Mouse (Mus musculus) cerebellum, postnatal 10 days (tissue): Measurements from ENCODE around the gene Ttc3.
"Not testable (repeated sequence)": the region's sequence is repeated elsewhere in the genome, so short reads cannot be mapped to it uniquely, and the experiment has no call there.

ENCODE experiments used
- DNase-seq, 2 experiments: peaks; one replicate each; pipeline ENCODE4 v3.0.0; 2021; ENCODE audit warnings: mixed read lengths in 2 of 2

The Ttc3 gene

GRCm38 (mm10) chr16:94436801-94437200, 66.4 kb downstream of the Ttc3 start:
- DNase-seq = no peak

- DNase-seq = no peak
These were observed 70.9 kb downstream of the Ttc3 start for GRCm38 (mm10) chr16:94441361-94441760.

- DNase-seq = no peak
These were observed 78.7 kb downstream of the Ttc3 start for GRCm38 (mm10) chr16:94449151-94449550.

- no peak for DNase-seq
These were observed 79.2 kb downstream of the Ttc3 start for GRCm38 (mm10) chr16:94449632-94450031.

GRCm38 (mm10) chr16:94451545-94452488, 81.4 kb downstream of the Ttc3 start:
- no peak for DNase-seq

- DNase-seq = no peak
These were observed 82.3 kb downstream of the Ttc3 start for GRCm38 (mm10) chr16:94452768-94453167.

GRCm38 (mm10) chr16:94454146-94454545, 83.7 kb downstream of the Ttc3 start:
- DNase-seq = no peak

- DNase-seq = no peak
These were observed 93.6 kb downstream of the Ttc3 start for GRCm38 (mm10) chr16:94464067-94464466.

- no peak for DNase-seq
These were observed 95.5 kb downstream of the Ttc3 start for GRCm38 (mm10) chr16:94465900-94466299.

GRCm38 (mm10) chr16:94466317-94466716, 95.9 kb downstream of the Ttc3 start:
- not testable (repeated sequence) for DNase-seq

- DNase-seq = peak; percentile 48 to 52
These were observed 97.1 kb downstream of the Ttc3 start for GRCm38 (mm10) chr16:94467337-94468055.

GRCm38 (mm10) chr16:94468391-94468790, 98.0 kb downstream of the Ttc3 start:
- DNase-seq = no peak

- peak; percentile 78 to 88 for DNase-seq
These were observed 102.1 kb downstream of the Ttc3 start for GRCm38 (mm10) chr16:94472515-94472951.

- peak; percentile 69 to 72 for DNase-seq
These were observed 102.8 kb downstream of the Ttc3 start for GRCm38 (mm10) chr16:94473086-94473822.

GRCm38 (mm10) chr16:94484752-94485535, 114.5 kb downstream of the Ttc3 start:
- no peak for DNase-seq

- no peak for DNase-seq
These were observed 116.9 kb downstream of the Ttc3 start for GRCm38 (mm10) chr16:94487341-94487740.

GRCm38 (mm10) chr16:94489326-94489725, 118.9 kb downstream of the Ttc3 start:
- no peak for DNase-seq

GRCm38 (mm10) chr16:94497176-94497575, 126.8 kb downstream of the Ttc3 start:
- DNase-seq = not testable (repeated sequence)

GRCm38 (mm10) chr16:94497911-94498310, 127.5 kb downstream of the Ttc3 start:
- peak; percentile 17 to 52 for DNase-seq

- no peak for DNase-seq
These were observed 133.8 kb downstream of the Ttc3 start for GRCm38 (mm10) chr16:94504192-94504591.

GRCm38 (mm10) chr16:94507071-94507470, 136.7 kb downstream of the Ttc3 start:
- DNase-seq = no peak

- DNase-seq = no peak
These were observed 138.4 kb downstream of the Ttc3 start for GRCm38 (mm10) chr16:94508769-94509168.
